Mouse (Mus musculus): ENCODE data around the gene Msx2. TPM values are rescaled to one million over a fixed set of nuclear protein-coding genes. Genes with fewer than 3 reads are reported as not detected.

Msx2 gene
- polyA plus RNA-seq, 1 experiment = 0.05 TPM

DNA sequence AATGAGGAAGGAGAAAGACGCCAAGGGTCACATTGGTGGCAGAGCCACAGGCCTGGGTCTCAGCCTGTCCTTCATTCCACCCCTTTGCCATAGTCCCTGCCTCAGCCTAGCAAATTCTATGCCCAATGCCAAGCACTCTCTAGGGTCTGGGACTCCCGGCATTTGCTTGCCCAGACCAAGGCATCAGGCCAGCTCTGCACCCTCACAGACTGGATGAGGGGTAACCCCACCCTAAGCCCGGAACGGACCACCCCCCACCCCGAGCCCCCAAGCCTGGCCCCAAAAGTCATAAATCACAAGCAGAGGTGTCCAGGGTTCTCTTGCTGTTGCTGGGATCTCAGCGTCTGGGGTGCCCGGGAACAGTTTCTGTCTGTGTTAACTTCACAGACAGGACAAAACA, 9.8 kb downstream of the Msx2 start:
- no peak overlapping the region for H3K27ac ChIP-seq (ENCODE audit: control insufficient read depth, insufficient read depth, low read length)
- peaks cover 12% of the 10 kb centered on the region; the same call in 1 of the 2 replicates for H3K27me3 ChIP-seq (ENCODE audit: control insufficient read depth, insufficient read depth, low read length)
- WGBS = 3% methylated on average over 7 of the region's 7 CpGs
- no peak overlapping the region for H3K4me3 ChIP-seq (ENCODE audit: control insufficient read depth, insufficient read depth, low read length)
- no peak for DNase-seq
- H3K4me1 ChIP-seq (replicated peaks; ENCODE audit: control insufficient read depth, insufficient read depth, low read length) = no peaks in the 10 kb centered on the region
- TF ChIP-seq POLR2A (IDR thresholded peaks at IDR 0.05; ENCODE audit: control insufficient read depth, extremely low read depth, insufficient read depth, low read length, poor library complexity) (no peak), CTCF (IDR thresholded peaks at IDR 0.05; ENCODE audit: borderline replicate concordance, control insufficient read depth, extremely low read depth, insufficient read depth, low read length, poor library complexity) (no peak)
- no peaks in the 10 kb centered on the region for H3K36me3 ChIP-seq (ENCODE audit: control insufficient read depth, insufficient read depth, low read length)

DNA sequence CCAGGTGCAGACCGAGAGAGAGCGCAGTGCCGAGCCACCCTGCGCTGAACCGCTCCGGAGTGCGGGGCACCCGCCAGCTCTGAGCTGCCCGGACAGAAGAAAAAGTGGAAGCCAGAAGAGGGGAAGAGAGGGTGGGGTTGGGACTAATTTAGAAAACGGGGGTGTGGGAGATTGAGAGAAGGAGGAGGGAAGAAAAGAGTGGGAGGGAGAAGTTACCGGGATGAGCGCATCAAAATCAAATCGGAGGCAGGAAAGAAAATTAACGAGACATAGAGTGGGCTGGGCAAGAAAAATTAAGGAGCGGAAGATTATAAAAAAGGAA, 10.3 kb downstream of the Msx2 start:
- 6% methylated on average over 15 of the region's 15 CpGs for WGBS
- H3K27ac ChIP-seq (ENCODE audit: control insufficient read depth, insufficient read depth, low read length) = no peak overlapping the region
- H3K36me3 ChIP-seq (ENCODE audit: control insufficient read depth, insufficient read depth, low read length) = no peaks in the 10 kb centered on the region
- H3K4me1 ChIP-seq (replicated peaks; ENCODE audit: control insufficient read depth, insufficient read depth, low read length) = no peaks in the 10 kb centered on the region
- H3K4me3 ChIP-seq (ENCODE audit: control insufficient read depth, insufficient read depth, low read length) = no peak overlapping the region
- H3K27me3 ChIP-seq (ENCODE audit: control insufficient read depth, insufficient read depth, low read length) = peaks cover 11% of the 10 kb centered on the region; the same call in 1 of the 2 replicates
- DNase-seq = no peak
- TF ChIP-seq CTCF (IDR thresholded peaks at IDR 0.05; ENCODE audit: borderline replicate concordance, control insufficient read depth, extremely low read depth, insufficient read depth, low read length, poor library complexity) = no peak
- TF ChIP-seq POLR2A (IDR thresholded peaks at IDR 0.05; ENCODE audit: control insufficient read depth, extremely low read depth, insufficient read depth, low read length, poor library complexity) = no peak

DNA sequence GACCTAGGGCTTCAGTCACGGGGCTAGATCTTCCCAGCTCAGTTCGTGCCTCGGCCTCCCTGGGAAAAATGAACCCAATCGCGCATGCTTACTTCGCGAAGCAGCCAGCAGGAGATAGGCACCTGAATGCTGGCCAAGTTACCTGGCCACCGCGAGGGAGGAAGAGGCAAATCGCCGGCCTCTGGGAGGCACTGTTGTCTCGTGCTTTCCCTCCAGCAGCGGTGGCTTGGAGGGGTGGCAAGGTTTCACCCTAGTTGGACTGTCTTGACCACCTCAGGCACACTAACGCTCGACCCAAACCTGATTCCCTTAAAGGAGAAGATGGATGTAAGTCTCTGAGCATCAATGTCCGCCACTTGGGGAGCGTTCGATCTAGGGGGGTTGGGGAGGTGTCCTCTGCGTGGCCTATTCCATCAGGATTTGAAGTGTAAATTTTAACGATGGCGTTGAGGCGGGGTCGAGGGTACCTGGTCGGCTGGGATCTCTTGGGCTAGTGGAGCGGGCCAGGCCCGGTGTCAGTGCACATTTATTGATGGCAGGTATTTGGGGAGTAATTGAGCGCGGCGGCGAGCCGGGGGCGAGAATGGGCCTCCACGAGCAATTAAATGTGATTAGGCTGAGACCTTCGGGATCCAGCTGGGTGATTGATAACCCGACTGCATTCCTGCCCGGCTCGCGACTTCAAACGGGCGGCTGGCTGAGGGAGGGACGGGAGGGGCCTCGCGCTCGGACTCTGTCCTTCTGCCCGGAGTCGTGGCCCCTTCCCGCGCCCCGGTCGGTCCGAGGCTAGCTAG, 10.8 kb downstream of the Msx2 start:
- Histone ChIP-seq H3K27ac (ENCODE audit: control insufficient read depth, insufficient read depth, low read length) (no peak overlapping the region), H3K4me3 (ENCODE audit: control insufficient read depth, insufficient read depth, low read length) (no peak overlapping the region), H3K36me3 (ENCODE audit: control insufficient read depth, insufficient read depth, low read length) (no peaks in the 10 kb centered on the region), H3K27me3 (ENCODE audit: control insufficient read depth, insufficient read depth, low read length) (peaks cover 11% of the 10 kb centered on the region; the same call in 1 of the 2 replicates), H3K4me1 (replicated peaks; ENCODE audit: control insufficient read depth, insufficient read depth, low read length) (no peaks in the 10 kb centered on the region)
- WGBS = 5% methylated on average over 51 of the region's 51 CpGs
- TF ChIP-seq CTCF (IDR thresholded peaks at IDR 0.05; ENCODE audit: borderline replicate concordance, control insufficient read depth, extremely low read depth, insufficient read depth, low read length, poor library complexity) = no peak
- DNase-seq = no peak

DNA sequence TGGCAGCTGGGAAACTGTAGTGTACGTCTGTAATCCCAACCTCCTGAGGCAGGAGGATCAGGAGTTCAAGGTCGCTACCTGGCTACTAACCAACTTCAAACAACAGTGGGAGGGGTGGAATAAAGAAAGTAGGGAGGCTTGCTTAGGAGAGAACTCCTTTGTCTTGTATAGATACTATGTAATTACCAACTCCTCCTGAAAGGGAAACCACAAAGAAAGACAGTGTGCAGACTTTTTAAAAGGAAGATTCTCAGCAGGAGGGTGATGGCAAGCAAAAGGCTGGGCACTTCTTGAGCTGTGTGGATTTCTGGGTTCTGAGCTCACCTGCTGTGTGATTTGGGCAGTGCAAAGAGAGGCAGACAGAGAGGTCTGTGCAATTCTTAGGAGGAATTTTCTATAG, 11.5 kb downstream of the Msx2 start:
- no peak for TF ChIP-seq POLR2A (IDR thresholded peaks at IDR 0.05; ENCODE audit: control insufficient read depth, extremely low read depth, insufficient read depth, low read length, poor library complexity)
- TF ChIP-seq CTCF (IDR thresholded peaks at IDR 0.05; ENCODE audit: borderline replicate concordance, control insufficient read depth, extremely low read depth, insufficient read depth, low read length, poor library complexity) = no peak
- Histone ChIP-seq H3K4me3 (ENCODE audit: control insufficient read depth, insufficient read depth, low read length) (no peak overlapping the region), H3K27me3 (ENCODE audit: control insufficient read depth, insufficient read depth, low read length) (peaks cover 11% of the 10 kb centered on the region; the same call in 1 of the 2 replicates), H3K27ac (ENCODE audit: control insufficient read depth, insufficient read depth, low read length) (no peak overlapping the region), H3K36me3 (ENCODE audit: control insufficient read depth, insufficient read depth, low read length) (no peaks in the 10 kb centered on the region), H3K4me1 (replicated peaks; ENCODE audit: control insufficient read depth, insufficient read depth, low read length) (no peaks in the 10 kb centered on the region)
- 70% methylated on average over 2 of the region's 2 CpGs for WGBS
- no peak for DNase-seq

DNA sequence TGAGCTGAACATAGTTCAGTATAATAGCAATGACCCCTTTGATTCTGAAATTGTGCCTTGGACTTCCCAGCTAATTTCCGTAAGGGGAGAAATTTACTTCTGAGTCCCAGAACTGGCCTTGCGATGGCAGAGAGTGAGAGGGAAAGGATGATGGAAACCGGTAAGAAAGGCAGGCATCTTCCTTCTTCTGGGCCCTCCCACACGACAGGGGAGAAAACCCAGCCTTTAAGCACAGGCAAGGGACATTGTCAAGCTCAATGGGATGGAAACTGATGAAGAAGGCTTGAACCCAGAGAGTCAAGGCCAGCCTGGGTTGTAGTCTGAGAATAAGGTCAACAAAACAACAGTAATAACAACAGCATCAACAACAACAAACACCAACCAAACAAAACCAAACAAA, 14.1 kb downstream of the Msx2 start:
- no peak for TF ChIP-seq CTCF (IDR thresholded peaks at IDR 0.05; ENCODE audit: borderline replicate concordance, control insufficient read depth, extremely low read depth, insufficient read depth, low read length, poor library complexity)
- no peak for TF ChIP-seq POLR2A (IDR thresholded peaks at IDR 0.05; ENCODE audit: control insufficient read depth, extremely low read depth, insufficient read depth, low read length, poor library complexity)
- Histone ChIP-seq H3K4me1 (replicated peaks; ENCODE audit: control insufficient read depth, insufficient read depth, low read length) (no peaks in the 10 kb centered on the region), H3K27ac (ENCODE audit: control insufficient read depth, insufficient read depth, low read length) (no peak overlapping the region), H3K27me3 (ENCODE audit: control insufficient read depth, insufficient read depth, low read length) (peaks cover 2% of the 10 kb centered on the region; the same call in 1 of the 2 replicates), H3K36me3 (ENCODE audit: control insufficient read depth, insufficient read depth, low read length) (no peaks in the 10 kb centered on the region), H3K4me3 (ENCODE audit: control insufficient read depth, insufficient read depth, low read length) (no peak overlapping the region)
- no peak for DNase-seq
- WGBS = 76% methylated on average over 4 of the region's 4 CpGs

DNA sequence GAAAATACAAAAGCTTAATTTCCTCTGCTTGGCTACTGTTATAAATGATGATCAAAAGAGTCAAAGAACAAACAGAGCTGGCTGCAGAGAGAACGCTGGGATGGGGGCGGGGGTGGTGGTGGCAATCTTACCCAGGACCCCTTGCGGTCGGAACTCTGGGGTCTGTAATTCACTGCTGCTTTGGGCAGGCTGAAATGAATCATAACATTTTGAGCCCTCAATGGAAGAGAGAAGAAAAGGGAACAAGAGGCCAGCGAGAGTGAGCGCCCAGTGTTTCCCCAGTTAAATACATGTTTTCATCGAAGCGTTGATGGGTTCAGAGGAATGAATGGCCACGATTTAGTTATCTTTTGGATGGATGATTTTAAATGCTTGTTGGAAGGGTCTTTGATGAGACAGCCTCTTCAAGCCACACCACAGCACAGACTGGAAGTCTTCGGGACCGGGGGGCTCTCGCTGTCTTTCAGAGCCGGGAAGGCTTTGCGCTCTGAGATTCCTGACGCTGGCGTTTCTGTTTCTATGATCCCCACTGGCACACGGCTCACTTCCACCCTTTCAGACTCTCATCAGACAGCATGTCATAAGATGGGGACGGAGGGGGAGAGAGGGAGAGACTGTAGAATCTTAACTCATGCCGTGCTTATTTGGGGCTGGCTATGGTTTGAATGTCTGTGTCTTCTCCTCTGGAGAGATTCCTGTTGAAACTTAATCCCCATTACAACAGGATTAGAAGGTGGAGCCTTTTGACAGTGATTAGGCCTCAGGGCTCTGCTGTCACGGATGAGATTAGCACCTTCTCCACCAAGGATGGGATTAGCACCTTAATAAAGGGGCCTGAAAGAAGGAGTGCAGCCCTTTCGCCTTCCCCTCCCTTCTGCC, 17.8 kb downstream of the Msx2 start:
- no peak for DNase-seq
- 22% methylated on average over 21 of the region's 21 CpGs for WGBS
- no peaks in the 10 kb centered on the region for H3K4me1 ChIP-seq (replicated peaks; ENCODE audit: control insufficient read depth, insufficient read depth, low read length)
- no peak for TF ChIP-seq CTCF (IDR thresholded peaks at IDR 0.05; ENCODE audit: borderline replicate concordance, control insufficient read depth, extremely low read depth, insufficient read depth, low read length, poor library complexity)
- TF ChIP-seq POLR2A (IDR thresholded peaks at IDR 0.05; ENCODE audit: control insufficient read depth, extremely low read depth, insufficient read depth, low read length, poor library complexity) = no peak
- no peak overlapping the region for H3K4me3 ChIP-seq (ENCODE audit: control insufficient read depth, insufficient read depth, low read length)
- H3K36me3 ChIP-seq (ENCODE audit: control insufficient read depth, insufficient read depth, low read length) = no peaks in the 10 kb centered on the region
- no peak overlapping the region for H3K27ac ChIP-seq (ENCODE audit: control insufficient read depth, insufficient read depth, low read length)
- H3K27me3 ChIP-seq (ENCODE audit: control insufficient read depth, insufficient read depth, low read length) = no peaks in the 10 kb centered on the region
